Mouse (Mus musculus): ENCODE data around the gene Ccnq.

The Ccnq gene

DNA sequence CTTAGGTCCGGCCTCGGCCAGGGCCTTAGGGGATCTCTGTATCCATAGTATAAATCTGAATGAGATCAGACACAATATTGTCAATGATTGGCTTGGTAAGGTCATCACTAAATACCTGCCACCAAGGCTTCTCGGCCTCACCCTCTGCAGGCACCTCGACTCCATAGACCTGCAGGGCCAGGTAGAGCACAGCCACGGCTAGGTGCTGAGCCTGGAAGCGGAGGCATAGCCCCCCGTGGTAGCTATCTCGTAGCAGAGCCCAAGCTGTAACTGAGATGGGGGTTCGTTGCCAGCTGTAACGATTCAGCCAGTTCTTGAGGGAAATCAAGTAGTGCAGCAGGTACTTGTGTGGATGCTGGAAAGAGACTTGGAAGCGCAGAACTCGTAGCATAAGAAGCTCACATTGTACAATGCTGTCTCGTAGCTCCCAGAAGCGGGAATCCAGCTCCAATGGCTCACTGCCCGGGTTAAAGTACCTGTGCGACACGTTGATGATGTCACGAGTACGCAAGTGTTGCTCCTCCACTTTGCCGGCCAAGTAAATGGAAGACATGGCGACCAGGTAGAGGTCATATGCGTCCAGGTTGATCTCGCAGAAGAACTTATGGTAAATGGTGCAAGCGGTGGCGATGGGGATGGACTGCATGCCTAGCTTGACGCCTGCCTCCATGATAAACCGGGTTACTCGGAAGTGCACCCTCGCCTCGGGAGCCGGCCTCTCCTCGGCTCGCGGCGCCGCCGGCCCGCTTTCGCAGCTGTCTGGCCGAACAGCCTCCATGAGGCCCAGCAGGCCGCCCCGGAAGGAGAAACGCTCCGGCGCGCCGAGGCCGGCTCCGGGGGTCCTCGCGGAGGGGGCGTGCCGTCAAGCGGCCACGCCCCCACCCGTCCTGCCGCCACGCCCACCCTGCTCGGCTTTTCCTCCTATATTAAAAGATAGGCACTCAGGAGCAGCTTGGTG lies at the start of gene Ccnq:
TSS of gene Ccnq (minus strand) at position 845 of the 958 bp plus-strand sequence.
- peak; percentile 76 for DNase-seq (ENCODE audit: low spot score)

DNA sequence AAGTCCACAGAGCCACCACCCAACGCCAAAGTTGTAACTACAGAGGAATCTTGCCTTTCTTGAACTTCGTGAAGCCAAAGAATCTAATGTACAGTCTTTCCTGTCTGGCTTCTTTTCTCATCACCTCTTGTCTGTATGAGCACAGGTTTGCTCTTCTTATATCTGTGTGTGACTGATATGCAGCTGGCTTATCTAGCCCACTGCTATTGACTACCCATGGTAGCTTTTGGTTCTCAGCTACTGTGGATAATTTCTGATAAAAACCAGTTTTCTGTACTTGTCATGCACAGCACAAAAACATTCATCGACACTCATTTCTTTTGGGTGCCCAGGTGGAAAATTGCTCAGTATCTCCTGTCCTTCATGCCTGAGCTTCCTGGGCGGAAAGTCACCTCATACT lies 49.6 kb upstream of the Ccnq start:
- peak; percentile 20 for DNase-seq (ENCODE audit: low spot score)

DNA sequence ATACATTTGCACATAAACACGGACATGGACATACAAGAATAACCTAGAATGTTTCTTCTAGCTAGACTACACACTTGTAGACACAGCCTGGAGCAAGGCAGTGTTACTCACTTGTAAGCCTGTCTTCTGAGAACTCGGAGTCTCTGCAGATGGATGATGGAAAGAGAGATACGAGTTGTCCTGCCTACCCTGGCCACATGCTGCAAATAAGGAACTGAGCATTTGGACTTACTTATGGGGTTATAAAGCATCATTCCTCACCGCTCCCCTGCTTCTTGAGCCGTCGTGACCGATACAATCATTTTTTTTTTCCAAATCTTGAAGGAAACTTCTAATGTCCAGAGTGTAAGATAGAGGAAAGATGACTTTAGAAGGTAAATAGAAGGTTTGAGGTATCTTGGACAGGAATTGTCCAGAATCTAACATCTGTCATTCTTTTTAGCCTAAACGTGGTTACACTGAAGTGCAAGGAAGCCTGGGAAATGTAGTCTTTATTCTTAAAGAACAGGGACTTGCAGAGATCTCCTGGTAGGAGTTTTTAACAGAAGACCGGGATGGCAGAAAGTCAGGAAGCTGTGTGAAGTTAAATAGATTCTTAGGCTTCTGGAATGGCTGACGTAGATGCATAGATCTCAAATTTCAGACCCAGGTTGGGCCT lies 44.7 kb upstream of the Ccnq start:
- no peak for DNase-seq (ENCODE audit: low spot score)

DNA sequence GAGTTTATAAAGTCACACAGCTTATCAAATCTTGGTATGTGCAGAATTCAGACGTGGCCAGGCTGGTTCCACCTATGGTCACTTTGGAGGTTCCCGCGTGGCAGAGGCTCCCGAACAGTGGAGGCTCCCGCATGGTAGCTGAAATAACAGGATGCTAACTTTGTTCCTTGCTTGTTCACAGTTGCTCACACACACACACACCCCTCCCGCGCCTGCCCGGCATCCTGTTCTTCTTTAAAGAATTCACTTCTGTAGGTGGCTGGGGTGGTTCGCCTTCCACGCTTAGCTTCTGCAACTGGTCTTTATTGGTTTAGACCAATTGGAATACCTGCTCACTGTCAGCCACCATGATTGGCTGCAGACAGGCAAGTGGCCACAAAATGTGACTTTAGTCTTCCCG lies 41.6 kb upstream of the Ccnq start:
- DNase-seq (ENCODE audit: low spot score), result no peak

DNA sequence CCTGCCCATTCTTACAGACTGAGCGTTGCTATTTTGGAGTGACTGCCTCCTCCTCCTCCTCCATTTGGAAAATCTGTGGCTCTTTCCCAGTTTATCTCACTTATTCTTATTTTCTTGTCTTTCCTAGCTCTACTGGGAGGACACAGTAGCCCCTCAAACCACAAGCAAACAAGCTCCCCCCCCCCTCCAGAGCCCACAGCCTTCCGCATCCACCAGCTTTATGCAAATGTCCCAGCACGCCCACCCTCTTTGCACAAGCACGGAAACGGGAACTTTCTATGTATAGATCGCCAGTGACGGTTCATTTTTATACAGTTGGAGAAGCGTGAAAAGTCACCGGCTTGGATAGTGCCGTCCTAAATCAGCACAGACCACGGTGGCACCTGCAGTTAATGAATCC lies 40.9 kb upstream of the Ccnq start:
- DNase-seq (ENCODE audit: low spot score), result no peak

DNA sequence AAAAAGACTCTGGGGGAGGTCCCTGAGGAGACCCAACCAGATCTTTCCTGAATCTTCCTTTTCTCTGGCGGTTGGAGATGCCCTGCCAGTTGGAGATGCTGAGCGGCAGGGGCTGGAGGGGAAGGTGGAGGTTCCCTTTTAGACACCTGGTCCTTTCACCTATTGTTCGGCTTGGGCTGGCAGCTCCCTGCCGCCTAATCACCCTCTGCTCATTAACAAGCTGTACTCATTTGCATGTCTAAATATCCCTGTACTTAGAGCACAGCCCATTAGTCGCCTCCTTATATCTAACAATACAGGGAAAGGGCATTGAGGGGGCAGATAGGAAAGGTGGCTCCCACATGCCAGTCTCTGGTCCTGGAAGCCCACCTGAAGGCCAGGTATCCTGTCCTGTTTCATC lies 40.5 kb upstream of the Ccnq start:
- DNase-seq (ENCODE audit: low spot score), result no peak

DNA sequence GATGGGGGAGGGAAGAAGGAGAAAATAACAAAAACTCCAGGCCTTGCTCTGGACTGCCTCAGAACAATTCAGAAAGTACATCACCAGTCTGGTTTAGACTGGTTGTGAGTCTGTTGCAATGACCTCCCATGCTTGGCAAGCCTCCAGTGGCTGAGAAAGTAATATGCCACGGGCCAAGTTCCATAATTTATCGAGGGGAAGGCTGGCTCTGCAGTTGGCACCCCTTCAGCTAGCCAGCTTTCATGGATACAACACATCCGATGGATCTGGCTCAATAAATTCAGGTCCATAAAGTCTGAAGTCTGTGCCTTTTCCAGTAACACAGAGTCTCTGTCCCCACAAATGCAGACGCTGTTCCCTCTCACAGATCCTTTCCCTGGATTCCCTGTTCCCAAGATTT lies 40.1 kb upstream of the Ccnq start:
- no peak for DNase-seq (ENCODE audit: low spot score)

DNA sequence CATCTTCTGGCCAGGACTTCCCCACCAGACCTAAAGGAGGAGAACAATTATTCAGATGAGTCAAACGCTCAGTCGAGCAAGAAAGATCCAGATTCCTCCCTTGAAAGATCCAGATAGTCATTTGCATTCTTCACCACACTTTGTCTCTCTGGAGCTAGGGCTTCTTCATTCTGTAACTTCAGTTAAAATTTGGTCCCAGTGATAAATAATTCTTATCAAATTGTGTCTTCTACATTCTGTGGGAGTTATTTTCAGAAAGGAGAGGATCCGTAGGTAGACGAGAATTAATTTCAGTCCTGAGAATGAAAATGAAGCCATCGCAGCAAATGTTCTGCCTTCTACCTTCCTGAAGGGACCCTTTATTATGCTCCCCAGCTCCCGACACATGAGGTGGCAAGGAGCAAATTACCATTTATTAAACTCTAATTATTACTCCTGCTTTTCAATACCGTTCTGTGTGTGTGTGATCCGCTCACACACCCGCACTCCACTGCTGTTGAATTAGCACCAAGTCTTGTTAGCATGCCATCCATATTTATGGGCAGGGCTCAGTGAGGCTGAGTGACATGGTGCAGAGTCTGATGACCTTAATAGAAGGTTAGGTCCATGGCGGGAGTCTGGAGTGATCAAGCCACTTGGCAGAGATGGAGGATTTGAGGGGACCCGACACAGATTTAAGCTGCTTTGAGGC lies 38.0 kb upstream of the Ccnq start:
- no peak for DNase-seq (ENCODE audit: low spot score)

DNA sequence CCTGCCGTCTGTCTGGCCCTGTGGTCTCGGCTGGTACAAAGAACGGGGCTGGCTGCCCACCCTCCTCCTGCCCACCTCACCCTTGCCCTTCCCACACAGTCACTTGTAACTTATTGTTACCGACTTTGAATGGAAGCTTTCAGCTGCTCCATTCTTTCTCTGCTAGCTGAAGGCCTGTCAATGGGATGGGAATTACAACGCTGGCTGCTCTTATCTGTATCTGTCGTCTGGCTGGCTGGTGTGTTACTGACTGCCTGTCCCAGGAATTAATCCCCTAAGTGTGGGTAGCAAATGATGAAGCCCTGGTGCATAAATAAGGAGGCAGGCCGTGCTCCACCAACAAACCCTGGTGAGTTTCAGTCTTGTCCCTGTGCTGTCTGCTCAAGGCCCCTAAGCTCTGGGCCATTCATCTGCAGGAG lies 34.5 kb upstream of the Ccnq start:
- DNase-seq (ENCODE audit: low spot score), result no peak

DNA sequence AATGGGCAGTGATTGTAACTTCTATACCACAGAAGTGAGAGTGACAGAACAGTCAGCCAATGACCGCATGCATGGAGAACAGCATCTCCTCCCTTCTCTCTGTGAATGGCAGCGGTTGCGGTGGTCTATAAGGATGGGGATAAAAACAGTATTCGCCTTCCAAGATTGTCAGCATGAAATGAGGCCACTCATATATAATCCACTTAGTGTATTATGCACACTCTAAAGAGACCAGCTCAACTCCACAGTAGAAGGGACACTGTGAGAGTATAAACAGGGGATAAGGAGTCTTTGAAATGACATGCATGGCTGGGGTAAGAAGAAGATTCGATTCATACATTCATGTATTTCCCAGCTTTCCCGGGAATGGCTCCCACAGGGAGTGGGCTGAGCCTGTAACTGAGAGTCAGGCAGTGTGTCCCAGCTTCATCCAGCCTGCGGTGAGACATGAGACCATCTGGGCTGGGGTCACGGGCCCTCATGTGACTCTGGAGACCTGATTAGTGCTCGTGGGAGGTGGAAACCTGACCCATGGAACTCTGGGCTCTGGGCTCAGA lies 31.3 kb upstream of the Ccnq start:
- no peak for DNase-seq (ENCODE audit: low spot score)

DNA sequence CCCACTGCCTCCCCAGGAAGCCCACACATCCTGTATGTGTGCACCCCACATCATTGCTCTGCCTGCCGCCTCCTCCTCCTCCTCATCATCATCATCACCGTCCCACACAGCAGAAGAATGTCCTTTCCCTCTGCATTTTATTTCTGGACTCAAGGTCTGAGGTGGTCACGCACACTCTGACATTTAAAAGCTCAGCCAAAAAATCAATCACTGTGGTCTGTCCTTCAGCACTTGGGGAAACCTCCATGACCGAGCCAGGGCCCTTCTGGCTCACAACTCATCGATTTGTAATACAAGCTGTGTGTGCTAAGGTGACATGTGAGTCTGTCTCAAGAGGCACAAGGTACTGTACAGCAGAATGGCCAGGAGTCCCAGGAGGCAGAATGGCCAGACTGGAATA lies 30.8 kb upstream of the Ccnq start:
- no peak for DNase-seq (ENCODE audit: low spot score)

DNA sequence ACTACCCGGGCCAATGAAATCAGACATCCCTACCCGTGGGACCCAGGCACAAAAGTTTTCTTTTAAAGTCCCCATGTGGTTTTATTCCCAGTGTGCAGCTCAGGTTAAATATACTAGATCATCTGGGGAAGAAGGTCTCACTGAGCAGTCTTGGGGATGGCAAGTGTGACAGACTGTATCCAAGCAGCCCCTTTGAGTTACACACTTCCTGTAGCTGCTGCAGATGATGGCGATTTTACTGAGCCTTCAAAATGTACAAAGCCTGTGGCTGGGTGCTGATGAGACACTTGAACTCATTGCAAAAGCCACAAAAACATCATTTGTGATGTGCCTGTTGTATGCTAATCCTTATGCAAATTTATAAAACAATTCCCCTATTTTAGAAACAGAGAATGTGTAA lies 29.0 kb upstream of the Ccnq start:
- DNase-seq (ENCODE audit: low spot score), result no peak

DNA sequence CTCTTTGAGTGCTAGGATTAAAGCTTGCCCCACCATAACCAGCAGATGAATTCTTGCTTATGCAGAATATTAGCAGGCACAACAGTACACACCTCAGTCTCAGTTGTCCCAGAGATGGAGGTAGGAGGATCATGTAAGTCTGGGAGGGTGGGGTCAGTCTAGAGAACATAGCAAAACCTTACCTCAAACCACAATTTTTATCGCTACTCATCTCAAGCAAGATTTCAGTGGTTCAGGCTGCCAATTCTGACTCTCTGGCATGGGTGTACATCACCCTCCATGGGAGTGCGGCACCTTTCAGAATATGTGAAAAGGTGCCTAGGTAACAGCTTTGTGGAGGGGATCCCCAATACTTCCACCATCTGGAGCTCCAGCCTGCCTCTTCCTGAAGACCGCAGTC lies 28.5 kb upstream of the Ccnq start:
- no peak for DNase-seq (ENCODE audit: low spot score)

DNA sequence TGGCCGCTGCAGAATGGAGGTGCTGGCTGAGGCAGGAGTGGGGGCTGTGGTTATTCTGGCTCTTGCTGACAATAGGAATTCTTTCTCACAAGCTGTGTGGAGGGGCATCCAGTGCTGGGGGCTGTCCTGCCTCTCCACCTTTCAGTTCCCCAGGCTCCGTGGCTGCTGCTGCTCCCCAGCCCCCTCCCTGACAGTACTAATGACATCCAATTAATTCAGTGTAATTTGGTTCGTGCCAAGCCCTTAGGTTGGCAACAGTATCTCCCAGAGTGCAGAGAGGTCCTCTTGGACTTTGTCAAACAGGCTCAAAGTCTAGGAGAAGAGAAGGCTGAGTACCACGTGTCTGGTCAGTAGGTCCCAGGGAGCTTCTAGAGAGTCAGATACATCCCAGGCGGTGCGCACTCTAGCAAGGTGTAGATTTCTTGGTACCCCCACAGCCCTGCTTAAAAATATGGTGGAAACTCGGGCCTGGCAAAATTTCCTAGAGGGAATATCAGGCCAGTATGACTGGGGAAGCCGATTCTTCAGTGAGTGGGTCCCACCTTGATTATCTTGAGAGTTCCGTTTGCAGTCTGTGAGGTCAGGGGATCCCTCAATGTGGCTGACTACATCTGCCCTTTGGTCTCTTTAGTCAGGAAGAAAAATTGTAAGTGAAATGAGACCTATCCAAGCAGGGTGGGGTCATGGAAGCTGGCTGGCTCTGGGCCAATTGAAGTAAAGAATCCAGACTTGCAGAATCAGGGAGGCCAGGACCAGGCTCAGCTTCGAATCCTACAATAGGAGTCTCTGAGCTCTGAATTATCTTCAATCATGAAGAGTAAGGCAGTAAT lies 26.5 kb upstream of the Ccnq start:
- no peak for DNase-seq (ENCODE audit: low spot score)

DNA sequence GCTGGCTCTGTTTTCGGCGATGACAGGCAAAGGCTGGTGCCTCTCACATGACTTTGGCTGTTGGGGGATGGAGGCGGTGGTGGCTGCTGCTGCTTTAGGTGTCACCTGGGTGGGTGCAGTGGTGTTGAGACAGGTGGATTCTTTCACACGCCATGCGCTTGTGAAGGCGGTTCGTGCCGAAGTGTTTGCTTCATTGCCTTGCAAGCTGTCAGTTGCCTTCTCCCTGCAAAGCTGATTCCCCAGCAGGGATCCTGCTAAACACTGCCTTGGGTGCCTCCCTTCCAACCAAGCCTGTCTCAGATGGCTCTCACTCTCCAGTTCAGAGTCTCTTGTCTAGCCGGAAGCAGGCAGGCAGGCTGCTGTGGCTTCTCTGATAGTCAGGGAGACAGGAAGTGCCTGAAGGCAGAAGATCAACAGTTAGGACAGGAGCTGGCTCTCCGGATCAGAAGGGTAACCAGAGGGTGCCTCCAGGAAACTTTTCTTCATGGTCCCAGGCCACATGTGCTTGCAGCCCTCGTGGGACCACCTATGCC lies 20.3 kb upstream of the Ccnq start:
- DNase-seq (ENCODE audit: low spot score), result peak; percentile 11

DNA sequence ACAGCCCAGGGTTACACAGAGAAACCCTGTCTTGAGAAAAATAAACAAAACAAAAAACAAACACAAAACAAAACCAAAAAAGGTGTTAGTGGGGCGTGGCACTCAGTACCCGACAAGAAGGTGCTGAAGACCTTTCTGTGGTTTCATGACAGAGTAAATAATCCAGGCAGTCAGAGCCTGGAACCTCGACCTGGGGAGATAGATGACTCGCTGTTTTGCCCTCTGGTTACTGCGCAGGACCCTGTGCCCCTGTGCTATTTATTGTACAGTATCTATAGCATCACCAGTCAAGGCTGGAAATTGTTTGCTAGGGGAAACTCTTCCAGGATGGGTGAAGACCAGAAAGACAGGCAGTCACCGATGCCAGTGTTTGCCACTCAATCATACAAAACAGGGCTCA lies 18.9 kb upstream of the Ccnq start:
- DNase-seq (ENCODE audit: low spot score), result no peak

DNA sequence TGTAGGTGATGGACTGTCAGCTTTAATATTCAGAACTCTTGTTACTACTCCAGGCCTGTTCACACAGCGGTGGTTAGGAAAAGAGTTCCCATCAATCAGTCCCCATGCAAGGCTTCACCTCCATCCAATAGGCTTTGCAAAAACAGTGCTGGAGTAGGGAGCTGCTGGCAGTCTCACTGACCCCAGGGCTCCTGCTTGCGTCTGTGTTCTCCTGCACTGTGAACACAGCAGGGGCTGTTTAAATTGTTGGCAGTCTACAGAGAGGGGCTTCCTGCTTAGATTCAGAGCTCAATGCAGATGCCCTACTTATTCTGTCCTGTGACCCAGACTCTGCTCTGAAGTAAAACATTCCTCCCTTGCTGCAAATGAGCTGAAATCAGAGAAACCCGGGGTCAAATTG lies 17.2 kb upstream of the Ccnq start:
- DNase-seq (ENCODE audit: low spot score), result no peak

DNA sequence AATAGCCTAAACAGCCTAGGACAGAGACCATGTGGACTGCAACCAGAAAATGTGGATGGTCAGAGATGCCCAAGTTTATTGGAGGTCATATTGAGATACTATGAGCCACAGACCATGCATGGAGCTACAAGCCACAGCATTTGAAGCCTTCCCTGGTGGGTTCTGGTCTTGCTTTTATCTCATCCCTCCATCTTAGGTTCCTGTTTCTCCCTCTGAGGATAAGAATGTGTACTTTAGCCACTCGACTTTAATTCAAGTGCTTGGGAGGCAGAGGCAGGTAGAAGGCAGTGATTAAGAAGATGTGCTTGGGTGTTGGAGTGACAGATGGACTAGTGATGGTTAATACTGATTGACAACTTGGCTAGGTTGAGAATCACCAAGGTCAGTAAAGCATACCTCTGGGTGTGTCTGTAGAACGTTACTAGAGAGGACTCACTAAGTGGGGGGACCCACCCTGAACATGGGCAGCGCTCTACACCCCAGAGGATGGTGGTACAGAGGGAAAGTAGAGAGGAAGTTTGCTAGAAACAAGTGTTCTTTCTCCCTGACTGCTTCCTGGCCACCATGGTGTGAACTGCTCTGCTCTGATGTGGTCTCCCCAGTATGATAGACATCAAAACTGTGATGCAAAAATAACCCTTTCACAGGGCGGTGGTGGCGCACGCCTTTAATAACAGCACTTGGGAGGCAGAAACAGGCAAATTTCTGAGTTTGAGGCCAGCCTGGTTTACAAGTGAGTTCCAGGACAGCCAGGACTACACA lies 14.7 kb upstream of the Ccnq start:
- DNase-seq (ENCODE audit: low spot score), result no peak

DNA sequence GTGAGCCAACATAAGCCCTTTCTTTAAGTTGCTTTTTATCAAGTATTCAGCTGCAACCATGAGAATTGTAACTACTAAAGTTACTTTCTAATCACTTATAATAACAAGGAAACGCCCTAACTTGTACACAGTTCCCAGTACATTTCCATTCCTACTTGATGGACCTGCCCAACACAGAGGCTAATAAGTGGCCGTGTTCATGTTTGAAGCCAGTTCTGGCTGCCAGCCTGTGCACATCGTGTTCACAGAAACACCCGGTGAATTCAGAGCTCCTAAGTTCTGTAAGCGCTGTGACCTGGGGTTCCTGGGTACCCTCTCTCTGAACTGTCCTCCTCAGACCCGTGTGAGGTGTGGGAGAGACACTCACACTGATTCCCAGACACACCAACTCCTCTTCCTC lies 13.3 kb upstream of the Ccnq start:
- DNase-seq (ENCODE audit: low spot score), result no peak

DNA sequence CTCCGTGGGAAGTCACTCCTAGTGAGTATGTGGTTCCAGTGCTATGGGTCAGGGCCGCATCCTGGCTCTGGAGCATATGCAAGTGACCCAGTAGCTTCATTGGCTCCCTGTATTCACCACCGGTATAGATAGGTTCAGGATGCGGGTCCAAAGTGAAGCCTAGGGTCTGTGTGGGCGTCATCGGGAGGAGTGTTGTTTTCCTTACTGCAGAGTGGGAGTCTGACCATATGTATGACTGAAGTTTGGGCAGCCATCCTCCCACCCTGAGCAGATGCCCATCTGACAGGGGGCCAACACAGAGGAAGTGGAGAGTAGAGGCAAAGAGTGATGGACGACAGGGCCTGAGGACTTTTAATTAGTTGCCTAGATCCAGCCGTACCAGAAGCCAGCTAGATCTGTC lies 12.8 kb upstream of the Ccnq start:
- DNase-seq (ENCODE audit: low spot score), result no peak

DNA sequence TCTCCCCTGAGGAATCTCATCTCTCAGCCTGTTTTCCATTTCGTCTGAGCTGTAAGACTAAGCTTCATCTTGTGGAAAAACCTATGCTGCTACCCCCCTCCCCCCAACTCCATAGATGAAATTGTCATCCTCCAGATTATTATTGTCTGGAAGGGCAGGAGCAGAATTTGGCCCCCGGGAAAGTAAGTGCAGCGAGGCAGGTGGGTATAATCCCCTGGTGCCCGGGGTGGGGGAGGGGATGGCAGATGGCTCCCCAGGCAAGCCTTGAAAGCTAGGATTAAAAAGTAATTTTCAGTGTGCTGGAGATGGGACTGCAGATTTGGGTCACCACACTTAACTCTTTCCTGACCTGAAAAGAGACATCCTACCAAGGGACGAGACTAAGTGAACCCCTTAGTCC lies 10.7 kb upstream of the Ccnq start:
- no peak for DNase-seq (ENCODE audit: low spot score)
